20 mouse cellular contexts compared by ENCODE assay signal in the genomic region with DNA sequence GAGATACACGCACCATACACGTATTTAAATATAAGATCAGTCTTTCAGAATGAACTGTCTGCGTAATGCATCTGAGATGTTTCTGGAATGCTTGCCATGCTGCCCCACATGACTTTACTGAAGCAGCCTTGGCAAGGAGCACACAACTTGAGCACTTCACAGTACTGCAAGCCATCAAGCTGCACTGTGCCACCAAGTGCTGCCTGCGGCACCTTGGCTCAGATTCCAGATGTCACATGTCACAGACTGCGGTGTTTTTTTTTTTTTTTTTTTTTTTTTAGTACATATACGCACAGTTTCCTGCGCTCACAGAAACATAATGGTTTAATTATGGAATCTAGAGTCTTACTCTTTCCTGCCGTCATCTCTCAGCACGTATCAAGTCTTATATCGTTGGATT. TPM values are rescaled to one million over a fixed set of nuclear protein-coding genes. Genes with fewer than 3 reads are reported as not detected.
DNase-seq lines count a peak whose midpoint lies in the region; ATAC-seq lines count a peak whose summit lies in the region.
"Had no signal": no experiment of that assay in that cellular context is flagged by ENCODE, and none has a peak within 500 bp of the region (broad histone marks: within the 10 kb centered on the region; RNA-seq: fewer than 3 reads in every experiment).

No protein-coding gene starts in this region.

- H3K9ac ChIP-seq in heart, embryonic 16.5 days (ENCODE audit: low read length): no peak overlapping the region
- H3K9ac ChIP-seq in heart, embryonic 11.5 days (ENCODE audit: low read depth, low read length): no peak overlapping the region
- H3K9ac ChIP-seq: forebrain, embryonic 12.5 days; hindbrain, embryonic 14.5 days; limb, embryonic 13.5 days; liver, embryonic 12.5 days; lung, embryonic 15.5 days had no signal

- no peak overlapping the region for H3K4me3 ChIP-seq in heart, embryonic 16.5 days (ENCODE audit: low read length)
- no peak overlapping the region for H3K4me3 ChIP-seq in heart, embryonic 11.5 days (ENCODE audit: low read depth, low read length)
- H3K4me3 ChIP-seq: forebrain, embryonic 12.5 days; limb, embryonic 13.5 days; liver, embryonic 12.5 days; lung, embryonic 15.5 days; midbrain, embryonic 10.5 days had no signal

- peak; percentile 14 to 27 for DNase-seq in cerebellum, postnatal 10 days
- no peak for DNase-seq in cerebellum, postnatal 36 days
- peak; percentile 4 for DNase-seq in kidney, adult 9 months
- no peak for DNase-seq in kidney, adult 18-20 months
- peak; percentile 23 for DNase-seq in testis, postnatal 10 days (ENCODE audit: low spot score)
- no peak for DNase-seq in testis, postnatal 14 days (ENCODE audit: low spot score)
- DNase-seq: adrenal gland, postnatal 10 days; cerebellum, adult 9-10 months; kidney, postnatal 4 days; thymus, adult 18-20 months; thymus, postnatal 36 days had no signal

- no peaks in the 10 kb centered on the region for H3K9me3 ChIP-seq in heart, embryonic 16.5 days (replicated peaks; ENCODE audit: control insufficient read depth, low read length)
- no peaks in the 10 kb centered on the region for H3K9me3 ChIP-seq in heart, embryonic 11.5 days (replicated peaks; ENCODE audit: control insufficient read depth, low read length)
- H3K9me3 ChIP-seq: forebrain, embryonic 12.5 days; limb, embryonic 13.5 days; liver, embryonic 12.5 days; lung, embryonic 15.5 days; midbrain, embryonic 10.5 days had no signal

- no peak overlapping the region for H3K4me2 ChIP-seq in heart, embryonic 16.5 days (ENCODE audit: low read depth, low read length)
- H3K4me2 ChIP-seq in heart, embryonic 11.5 days: no peak overlapping the region
- H3K4me2 ChIP-seq: forebrain, embryonic 12.5 days; hindbrain, embryonic 14.5 days; limb, embryonic 13.5 days; liver, embryonic 12.5 days; lung, embryonic 15.5 days had no signal

- no peaks in the 10 kb centered on the region for H3K27me3 ChIP-seq in heart, embryonic 16.5 days (ENCODE audit: control insufficient read depth, insufficient read depth, low read length)
- no peaks in the 10 kb centered on the region for H3K27me3 ChIP-seq in heart, embryonic 11.5 days (ENCODE audit: control insufficient read depth, insufficient read depth, low read length)
- H3K27me3 ChIP-seq: forebrain, embryonic 12.5 days; limb, embryonic 13.5 days; liver, embryonic 12.5 days; lung, embryonic 15.5 days had no signal

- H3K4me1 ChIP-seq in heart, embryonic 16.5 days (ENCODE audit: control insufficient read depth, insufficient read depth, low read length): no peaks in the 10 kb centered on the region
- no peaks in the 10 kb centered on the region for H3K4me1 ChIP-seq in heart, embryonic 11.5 days (ENCODE audit: control insufficient read depth, insufficient read depth, low read length)
- H3K4me1 ChIP-seq: forebrain, embryonic 12.5 days; midbrain, embryonic 10.5 days had no signal

- H3K36me3 ChIP-seq in heart, embryonic 16.5 days (ENCODE audit: control insufficient read depth, insufficient read depth): no peaks in the 10 kb centered on the region
- H3K36me3 ChIP-seq in heart, embryonic 11.5 days (ENCODE audit: control insufficient read depth, insufficient read depth, low read length): no peaks in the 10 kb centered on the region
- H3K36me3 ChIP-seq: forebrain, embryonic 12.5 days; limb, embryonic 13.5 days; liver, embryonic 12.5 days; lung, embryonic 15.5 days; midbrain, embryonic 10.5 days had no signal

- 78% methylated on average over 10 of the region's 10 CpGs for WGBS in heart, embryonic 16.5 days
- WGBS in heart, embryonic 11.5 days (ENCODE audit: insufficient replicate concordance): 88% methylated on average over 10 of the region's 10 CpGs

- H3K27ac ChIP-seq in heart, embryonic 16.5 days (ENCODE audit: low read length): no peak overlapping the region
- no peak overlapping the region for H3K27ac ChIP-seq in heart, embryonic 11.5 days (ENCODE audit: low read depth, low read length)
- H3K27ac ChIP-seq: forebrain, embryonic 12.5 days; hindbrain, embryonic 14.5 days; limb, embryonic 13.5 days; liver, embryonic 12.5 days; lung, embryonic 15.5 days; midbrain, embryonic 10.5 days had no signal

- ATAC-seq in heart, embryonic 16.5 days (replicated peaks; ENCODE audit: extremely low read depth, insufficient read depth, low FRiP score): peak; percentile 65
- ATAC-seq in heart, embryonic 11.5 days (replicated peaks; ENCODE audit: insufficient number of reproducible peaks, low FRiP score, low TSS enrichment): no peak
- ATAC-seq: inflammation-experienced regulatory T-cells, adult 6 months; liver, embryonic 12.5 days had no signal

RNA-seq across cellular contexts. Expression of gene Psmd7, which starts 30.2 kb away (rescaled TPM):
- polyA plus RNA-seq in heart, embryonic 16.5 days (2015; fragmentation: Nextera tagmentation; extraction: Ambion mirVana): 173 and 203 TPM in 2 replicates
- 223 and 234 TPM in 2 replicates for polyA plus RNA-seq in heart, embryonic 11.5 days (2014; fragmentation: Nextera tagmentation; extraction: Ambion mirVana)

Comparison
In these comparisons a context has a peak if more than half of its experiments do, and no peak if none do; other contexts are left out.
1. DNase-seq: peak in cerebellum, postnatal 10 days (2 of 2), kidney, adult 9 months (single experiment) and testis, postnatal 10 days (single experiment); none in cerebellum, postnatal 36 days (0 of 2), kidney, adult 18-20 months (single experiment) and testis, postnatal 14 days (single experiment).